Mouse (Mus musculus) MEL (cell line): ENCODE results near the gene Creb3l2. TPM values are rescaled to one million over a fixed set of nuclear protein-coding genes. Genes with fewer than 3 reads are reported as not detected.

Experiments
- polyA plus RNA-seq, 2 experiments: library from polyadenylated mRNA; stranded (reverse) in 1 of 2; unstranded in 1 of 2; fragments of >175 nt in 1 of 2; fragments of >200 nt in 1 of 2; gene quantifications; 2 replicates each; pipeline versions ENCODE4 v1.2.1 to v1.2.4; 2012; ENCODE audit warnings: low replicate concordance in 2 of 2, low read depth in 1 of 2; ENCODE audit not compliant: insufficient read length in 2 of 2, insufficient read depth in 1 of 2, missing spikeins in 1 of 2
- total RNA-seq: library from RNA; depleted of rRNA; stranded (reverse); fragments of 300-350 nt; gene quantifications from 2 replicates; pipeline ENCODE4 v1.2.3, GENCODE M21; 2012; rRNA removed

Gene Creb3l2
- total and polyA plus RNA-seq, 3 experiments: not detected

Other genes starting within 250 kb of the Creb3l2 start
- gene Dgki, start 142.0 kb downstream of the Creb3l2 start, total RNA-seq: not detected in 2 replicates
- not detected for gene Dgki, start 142.0 kb downstream of the Creb3l2 start, polyA plus RNA-seq
- gene Akr1d1, start 88.0 kb upstream of the Creb3l2 start, total RNA-seq: not detected in 2 replicates
- not detected for gene Akr1d1, start 88.0 kb upstream of the Creb3l2 start, polyA plus RNA-seq